Mouse (Mus musculus) neural tube, embryonic 15.5 days (tissue): ENCODE data around the gene T2. TPM values are rescaled to one million over a fixed set of nuclear protein-coding genes. Genes with fewer than 3 reads are reported as not detected.

Experiments used
- ATAC-seq: fragments of 200-750 bp; cut with Nextera tagmentation; 2 replicates; pipeline ENCODE4 v1.8.0; 2017; ENCODE audit warnings: mild to moderate bottlenecking, moderate TSS enrichment, moderate library complexity; ENCODE audit not compliant: low FRiP score
- H3K27ac ChIP-seq: fragments of 300-500 bp; sonication (generic); replicated peaks from 2 replicates; pipeline ENCODE4 v1.5.1; 2015; ENCODE audit warnings: mild to moderate bottlenecking, inconsistent platforms
- H3K27me3 ChIP-seq: fragments of 300-500 bp; sonication (generic); replicated peaks from 2 replicates; pipeline ENCODE4 v1.6.1; 2015; ENCODE audit warnings: inconsistent platforms
- H3K36me3 ChIP-seq: fragments of 300-500 bp; sonication (generic); 2 replicates; pipeline ENCODE4 v1.6.1; 2015; ENCODE audit warnings: inconsistent platforms
- H3K4me1 ChIP-seq: fragments of 300-500 bp; sonication (generic); 2 replicates; pipeline ENCODE4 v1.6.1; 2015; ENCODE audit warnings: inconsistent platforms
- H3K4me2 ChIP-seq: fragments of 300-500 bp; sonication (generic); 2 replicates; pipeline ENCODE4 v1.6.1; 2015; ENCODE audit warnings: inconsistent platforms, mild to moderate bottlenecking, moderate library complexity
- H3K4me3 ChIP-seq: fragments of 300-500 bp; sonication (generic); replicated peaks from 2 replicates; pipeline ENCODE4 v1.5.1; 2015; ENCODE audit warnings: mild to moderate bottlenecking, inconsistent platforms
- H3K9ac ChIP-seq: fragments of 300-500 bp; sonication (generic); replicated peaks from 2 replicates; pipeline ENCODE4 v1.6.1; 2015; ENCODE audit warnings: mild to moderate bottlenecking, inconsistent platforms
- H3K9me3 ChIP-seq: fragments of 300-500 bp; sonication (generic); replicated peaks from 2 replicates; pipeline ENCODE4 v1.6.1; 2016; ENCODE audit warnings: inconsistent platforms
- WGBS: fragments of 180-500 bp; shearing (Covaris S2); methylation state at CpG from one replicate; pipeline ENCODE4 v1.1.7; 2015; ENCODE audit warnings: mixed read lengths; 5-methylcytosine and 5-hydroxymethylcytosine counted together
- polyA plus RNA-seq: library from polyadenylated mRNA; unstranded; fragments of >200 nt; fragmentation: Nextera tagmentation; extraction: Ambion mirVana; gene quantifications from 2 replicates; pipeline ENCODE4 v1.2.1, GENCODE M21; 2015

Gene T2
- polyA plus RNA-seq, 1 experiment from 2014 or later, result 0.79 TPM

DNA sequence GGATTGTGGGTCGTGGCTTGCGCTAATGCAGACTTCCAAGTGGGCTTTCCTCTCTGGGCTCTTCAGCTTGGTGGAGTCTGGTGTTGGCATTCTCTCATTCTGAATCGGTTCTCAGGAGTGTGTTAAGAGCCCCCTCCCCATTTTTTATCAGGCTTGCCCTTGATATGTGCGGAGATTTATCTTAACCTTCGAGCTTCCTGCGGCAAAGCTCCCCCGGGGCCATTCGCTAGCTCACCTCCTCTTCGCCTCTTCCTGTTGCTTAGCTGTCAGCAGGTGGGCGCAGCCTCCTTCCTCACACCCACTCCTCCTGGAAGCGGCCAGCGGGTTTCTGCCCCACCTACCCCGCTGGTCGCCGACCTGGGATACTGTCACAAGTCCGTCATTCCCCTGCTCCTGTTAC lies 73.6 kb downstream of the T2 start:
- Histone ChIP-seq H3K4me2 (0 out of 2 replicates have a peak overlapping the region, but pooled peaks have one; percentile 15), H3K27me3 (peaks cover 75% of the 10 kb centered on the region), H3K4me3 (no peak overlapping the region), H3K9ac (no peak overlapping the region), H3K36me3 (no peaks in the 10 kb centered on the region), H3K27ac (no peak overlapping the region), H3K9me3 (no peaks in the 10 kb centered on the region), H3K4me1 (peaks cover 24% of the 10 kb centered on the region)
- WGBS, result 1% methylated on average over 16 of the region's 16 CpGs
- ATAC-seq, result no peak

DNA sequence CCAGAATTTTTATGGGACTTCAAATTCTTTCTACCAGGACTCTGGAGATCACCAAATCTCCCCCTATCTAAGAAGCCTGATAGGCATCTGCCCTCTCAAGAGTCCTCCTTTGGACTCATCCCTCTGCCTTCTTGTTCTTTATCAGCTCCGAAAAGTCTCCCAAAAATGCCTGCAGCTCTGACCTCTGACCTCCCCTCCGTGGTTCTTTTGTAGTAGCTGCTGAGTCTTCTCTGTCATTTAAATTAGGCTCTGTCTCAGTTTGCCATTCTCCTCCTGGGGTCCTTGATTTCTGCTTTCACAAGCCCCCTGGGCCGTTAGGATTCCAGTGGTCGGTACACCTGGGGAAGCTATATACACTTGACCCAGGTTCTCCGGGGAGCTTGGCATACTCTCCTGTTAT lies 74.1 kb downstream of the T2 start:
- H3K36me3 ChIP-seq, result no peaks in the 10 kb centered on the region
- H3K4me3 ChIP-seq, result no peak overlapping the region
- no peak overlapping the region for H3K27ac ChIP-seq
- no peak overlapping the region for H3K4me2 ChIP-seq
- ATAC-seq, result no peak
- H3K9ac ChIP-seq, result no peak overlapping the region
- H3K9me3 ChIP-seq, result no peaks in the 10 kb centered on the region
- under 1% methylated on average over 5 of the region's 5 CpGs for WGBS
- H3K27me3 ChIP-seq, result peaks cover 80% of the 10 kb centered on the region
- peaks cover 28% of the 10 kb centered on the region for H3K4me1 ChIP-seq

GRCm38 (mm10) chr17:8432179-8432800 lies 76.5 kb downstream of the T2 start:
- no peak for ATAC-seq

GRCm38 (mm10) chr17:8433121-8433977 lies 77.6 kb downstream of the T2 start:
- H3K4me2 ChIP-seq, result peak overlapping the region; percentile 52
- H3K9me3 ChIP-seq, result no peaks in the 10 kb centered on the region
- peaks cover 30% of the 10 kb centered on the region for H3K4me1 ChIP-seq
- no peak overlapping the region for H3K9ac ChIP-seq
- WGBS, result under 1% methylated on average over 52 of the region's 52 CpGs
- H3K4me3 ChIP-seq, result peak overlapping the region; percentile 27
- no peak for ATAC-seq
- H3K36me3 ChIP-seq, result no peaks in the 10 kb centered on the region
- H3K27me3 ChIP-seq, result peaks cover 97% of the 10 kb centered on the region
- no peak overlapping the region for H3K27ac ChIP-seq

More at GRCm38 (mm10) chr17:8432179-8432800, 76.5 kb downstream of the T2 start:
- H3K9ac ChIP-seq, result no peak overlapping the region
- no peaks in the 10 kb centered on the region for H3K36me3 ChIP-seq
- H3K27me3 ChIP-seq, result peaks cover 96% of the 10 kb centered on the region
- 2% methylated on average over 17 of the region's 17 CpGs for WGBS
- no peak overlapping the region for H3K4me2 ChIP-seq
- H3K4me1 ChIP-seq, result peaks cover 30% of the 10 kb centered on the region
- no peaks in the 10 kb centered on the region for H3K9me3 ChIP-seq
- H3K27ac ChIP-seq, result no peak overlapping the region
- H3K4me3 ChIP-seq, result no peak overlapping the region

DNA sequence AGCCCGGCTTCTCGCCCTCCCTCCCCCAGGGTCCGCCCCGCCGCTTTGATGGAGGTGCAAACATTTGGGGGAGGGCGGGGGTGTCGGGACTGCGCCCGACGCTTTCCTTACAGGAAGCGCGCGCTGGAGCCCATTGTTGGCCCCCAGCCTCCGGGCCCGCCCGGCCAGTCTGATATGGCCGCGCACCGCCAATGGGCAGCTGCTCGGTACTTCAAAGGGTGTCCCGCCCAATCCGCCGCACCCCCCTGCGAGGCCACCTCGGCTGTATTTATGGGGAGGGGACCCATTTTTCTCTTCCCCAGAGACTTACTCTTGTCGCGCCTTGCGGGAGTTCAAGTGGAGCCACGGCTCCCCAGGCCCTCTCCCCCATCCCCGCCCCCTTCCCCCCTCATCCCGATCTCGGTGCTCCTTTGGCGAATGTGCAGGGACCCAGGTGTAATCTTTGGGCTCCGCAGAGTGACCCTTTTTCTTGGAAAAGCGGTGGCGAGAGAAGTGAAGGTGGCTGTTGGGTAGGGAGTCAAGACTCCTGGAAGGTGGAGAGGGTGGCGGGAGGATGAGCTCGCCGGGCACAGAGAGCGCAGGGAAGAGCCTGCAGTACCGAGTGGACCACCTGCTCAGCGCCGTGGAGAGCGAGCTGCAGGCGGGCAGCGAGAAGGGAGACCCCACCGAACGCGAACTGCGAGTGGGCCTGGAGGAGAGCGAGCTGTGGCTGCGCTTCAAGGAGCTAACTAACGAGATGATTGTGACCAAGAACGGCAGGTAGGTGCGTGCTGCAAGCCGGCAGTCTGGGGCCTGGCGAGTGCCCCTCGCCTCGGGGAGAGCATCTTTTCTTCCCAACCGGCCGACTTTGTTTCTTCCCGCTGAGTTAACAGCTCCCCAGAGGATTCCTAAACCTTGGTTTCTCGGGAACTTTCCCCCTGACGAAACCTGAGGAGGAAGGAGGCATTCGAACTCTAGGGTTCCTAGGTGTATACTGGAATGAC lies 78.5 kb downstream of the T2 start, which contains the start of gene T:
Gene T, plus strand, starts transcription at position 446 of the 983 bp plus-strand sequence.
- Histone ChIP-seq H3K4me3 (peak within 1 kb of the TSS; percentile 27), H3K27me3 (peaks cover 97% of the 10 kb centered on the region), H3K27ac (no peak within 1 kb of the TSS), H3K9me3 (no peaks in the 10 kb centered on the region), H3K4me1 (peaks cover 29% of the 10 kb centered on the region), H3K9ac (no peak within 1 kb of the TSS), H3K4me2 (peak within 1 kb of the TSS; percentile 52), H3K36me3 (no peaks in the 10 kb centered on the region)
- WGBS, result under 1% methylated on average over 60 of the region's 65 CpGs
- no peak for ATAC-seq

DNA sequence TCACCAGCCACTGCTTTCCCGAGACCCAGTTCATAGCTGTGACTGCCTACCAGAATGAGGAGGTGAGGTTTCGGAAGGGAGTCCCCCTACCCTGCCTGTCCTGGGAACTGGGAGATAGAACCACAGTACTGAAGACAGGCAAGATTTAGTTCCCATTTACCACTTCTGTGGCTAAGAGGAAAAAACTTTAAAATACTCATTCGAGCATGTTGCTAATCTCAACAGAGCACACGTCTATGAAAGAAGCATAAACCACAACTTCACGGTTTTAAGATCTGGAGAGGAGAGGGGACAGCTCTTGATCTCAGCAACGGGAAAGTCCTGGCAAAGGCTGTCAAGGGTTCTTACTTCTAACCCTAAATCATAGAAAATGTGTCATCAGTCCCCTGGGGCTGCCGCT lies 80.4 kb downstream of the T2 start:
- no peak for ATAC-seq
- 45% methylated on average over 7 of the region's 7 CpGs for WGBS

GRCm38 (mm10) chr17:8444062-8444461 lies 88.3 kb downstream of the T2 start:
- ATAC-seq, result no peak
- H3K4me1 ChIP-seq, result no peaks in the 10 kb centered on the region
- no peak overlapping the region for H3K9ac ChIP-seq
- 67% methylated on average over 3 of the region's 3 CpGs for WGBS
- peaks cover 11% of the 10 kb centered on the region for H3K27me3 ChIP-seq
- H3K27ac ChIP-seq, result no peak overlapping the region
- no peaks in the 10 kb centered on the region for H3K36me3 ChIP-seq
- H3K4me3 ChIP-seq, result no peak overlapping the region
- no peak overlapping the region for H3K4me2 ChIP-seq
- no peaks in the 10 kb centered on the region for H3K9me3 ChIP-seq

More for the DNA sequence above, 80.4 kb downstream of the T2 start:
- Histone ChIP-seq H3K4me1 (peaks cover 21% of the 10 kb centered on the region), H3K27me3 (peaks cover 87% of the 10 kb centered on the region), H3K9ac (no peak overlapping the region), H3K27ac (no peak overlapping the region), H3K36me3 (no peaks in the 10 kb centered on the region), H3K9me3 (no peaks in the 10 kb centered on the region), H3K4me2 (no peak overlapping the region), H3K4me3 (no peak overlapping the region)

GRCm38 (mm10) chr17:8447676-8448192 lies 91.9 kb downstream of the T2 start:
- H3K27me3 ChIP-seq, result no peaks in the 10 kb centered on the region
- H3K9ac ChIP-seq, result no peak overlapping the region
- 21% methylated on average over 9 of the region's 9 CpGs for WGBS
- no peak overlapping the region for H3K27ac ChIP-seq
- no peaks in the 10 kb centered on the region for H3K4me1 ChIP-seq
- H3K36me3 ChIP-seq, result no peaks in the 10 kb centered on the region
- H3K9me3 ChIP-seq, result no peaks in the 10 kb centered on the region
- H3K4me2 ChIP-seq, result no peak overlapping the region
- no peak overlapping the region for H3K4me3 ChIP-seq
- no peak for ATAC-seq

- H3K4me1 ChIP-seq, result no peaks in the 10 kb centered on the region
- no peak overlapping the region for H3K9ac ChIP-seq
- no peaks in the 10 kb centered on the region for H3K9me3 ChIP-seq
- no peak overlapping the region for H3K4me2 ChIP-seq
- no peak for ATAC-seq
- H3K27me3 ChIP-seq, result no peaks in the 10 kb centered on the region
- no peaks in the 10 kb centered on the region for H3K36me3 ChIP-seq
- H3K27ac ChIP-seq, result no peak overlapping the region
- H3K4me3 ChIP-seq, result no peak overlapping the region
- 66% methylated on average over 3 of the region's 3 CpGs for WGBS
These were observed 92.5 kb downstream of the T2 start for GRCm38 (mm10) chr17:8448324-8448723.

GRCm38 (mm10) chr17:8455196-8455595 lies 99.4 kb downstream of the T2 start:
- 70% methylated on average over 6 of the region's 6 CpGs for WGBS
- Histone ChIP-seq H3K9ac (no peak overlapping the region), H3K4me3 (no peak overlapping the region), H3K4me1 (peaks cover 9% of the 10 kb centered on the region; the same call in 1 of the 2 replicates), H3K27me3 (no peaks in the 10 kb centered on the region), H3K9me3 (no peaks in the 10 kb centered on the region), H3K4me2 (no peak overlapping the region), H3K36me3 (no peaks in the 10 kb centered on the region), H3K27ac (no peak overlapping the region)
- ATAC-seq, result no peak

DNA sequence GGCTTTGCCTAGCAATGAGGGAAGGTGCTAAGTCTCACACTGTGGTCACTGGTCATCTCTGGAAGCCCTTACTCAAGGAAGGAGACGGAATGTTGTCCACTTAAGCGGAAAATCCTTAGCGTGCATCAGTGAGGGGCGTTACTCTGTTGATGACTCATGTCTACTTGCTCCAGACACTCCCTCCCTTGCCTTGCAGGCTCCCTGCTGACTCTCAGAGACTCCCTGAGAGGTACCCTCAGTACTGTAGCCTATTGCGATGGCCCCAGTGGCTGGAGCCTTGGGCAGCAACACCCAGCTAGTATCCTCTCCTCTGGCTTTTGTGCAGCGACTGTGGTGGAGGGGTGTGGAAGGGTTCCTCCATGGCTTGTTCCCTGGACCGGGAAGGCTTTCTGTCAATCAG lies 99.8 kb downstream of the T2 start:
- H3K9ac ChIP-seq, result no peak overlapping the region
- ATAC-seq, result no peak
- H3K4me2 ChIP-seq, result no peak overlapping the region
- no peaks in the 10 kb centered on the region for H3K36me3 ChIP-seq
- no peaks in the 10 kb centered on the region for H3K9me3 ChIP-seq
- peaks cover 9% of the 10 kb centered on the region; the same call in 1 of the 2 replicates for H3K4me1 ChIP-seq
- 71% methylated on average over 7 of the region's 7 CpGs for WGBS
- H3K27ac ChIP-seq, result no peak overlapping the region
- no peaks in the 10 kb centered on the region for H3K27me3 ChIP-seq
- no peak overlapping the region for H3K4me3 ChIP-seq
